Mouse (Mus musculus) testis, adult 2 months (tissue): ENCODE results near the gene Cux1. TPM values are rescaled to one million over a fixed set of nuclear protein-coding genes. Genes with fewer than 3 reads are reported as not detected.

ENCODE experiments used
- H3K27ac ChIP-seq: fragments of 200-500 bp; 2 replicates; pipeline ENCODE4 v1.5.1; 2012; ENCODE audit warnings: low read depth, low read length; ENCODE audit not compliant: control insufficient read depth, insufficient read depth
- H3K27me3 ChIP-seq: fragments of 200-500 bp; 2 replicates; pipeline ENCODE4 v1.6.1; 2012; ENCODE audit warnings: mild to moderate bottlenecking, low read length, moderate library complexity; ENCODE audit not compliant: control insufficient read depth, insufficient read depth
- H3K36me3 ChIP-seq: fragments of 200-500 bp; 2 replicates; pipeline ENCODE4 v1.6.1; 2012; ENCODE audit warnings: mild to moderate bottlenecking, low read length; ENCODE audit not compliant: control insufficient read depth, insufficient read depth
- H3K4me1 ChIP-seq: fragments of 200-500 bp; 2 replicates; pipeline ENCODE4 v1.6.1; 2012; ENCODE audit warnings: low read length; ENCODE audit not compliant: control insufficient read depth, insufficient read depth
- H3K4me3 ChIP-seq: fragments of 200-500 bp; 2 replicates; pipeline ENCODE4 v1.5.1; 2012; ENCODE audit warnings: low read depth, mild to moderate bottlenecking, low read length, moderate library complexity, mixed read lengths; ENCODE audit not compliant: control insufficient read depth
- CTCF ChIP-seq: fragments of 200-500 bp; IDR thresholded peaks from 2 replicates; pipeline ENCODE4 v1.5.1; 2012; ENCODE audit warnings: low read depth, mild to moderate bottlenecking, inconsistent platforms, low read length, moderate library complexity; ENCODE audit not compliant: control insufficient read depth, insufficient read depth, insufficient replicate concordance
- POLR2A ChIP-seq: fragments of 200-500 bp; IDR thresholded peaks from 2 replicates; pipeline ENCODE4 v1.6.1; 2012; ENCODE audit warnings: low read depth, mild to moderate bottlenecking, inconsistent platforms, low read length, moderate library complexity; ENCODE audit not compliant: control insufficient read depth
- polyA plus RNA-seq: library from polyadenylated mRNA; depleted of rRNA; stranded (reverse); fragments of >200 nt; gene quantifications from 2 replicates; pipeline ENCODE4 v1.2.3, GENCODE M21; 2012

Gene Cux1
- polyA plus RNA-seq, 1 experiment: 88.7 TPM

DNA sequence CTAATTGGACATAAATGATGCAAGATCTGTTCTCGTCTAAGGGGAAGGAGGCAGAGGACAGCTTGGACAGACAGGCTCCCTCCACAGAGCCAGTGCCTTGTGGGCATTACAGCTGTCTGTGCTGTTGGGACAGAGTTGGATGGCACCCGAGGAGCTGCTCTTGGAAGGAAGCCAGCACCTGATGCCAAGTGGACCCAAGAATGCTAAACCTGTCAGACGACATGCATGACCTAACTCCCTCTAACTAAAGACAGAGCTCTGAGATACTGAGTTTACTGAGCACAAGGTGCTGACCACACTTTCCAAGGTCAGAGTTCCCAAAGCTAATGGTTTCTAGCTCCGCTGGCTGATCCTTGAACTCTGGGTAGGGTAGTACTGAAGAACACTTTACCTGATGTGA, 255.1 kb downstream of the Cux1 start:
- no peak overlapping the region for H3K4me3 ChIP-seq
- H3K4me1 ChIP-seq: no peaks in the 10 kb centered on the region
- H3K27ac ChIP-seq: no peak overlapping the region
- TF ChIP-seq POLR2A (no peak), CTCF (no peak)
- peaks cover 7% of the 10 kb centered on the region for H3K36me3 ChIP-seq
- no peaks in the 10 kb centered on the region for H3K27me3 ChIP-seq

DNA sequence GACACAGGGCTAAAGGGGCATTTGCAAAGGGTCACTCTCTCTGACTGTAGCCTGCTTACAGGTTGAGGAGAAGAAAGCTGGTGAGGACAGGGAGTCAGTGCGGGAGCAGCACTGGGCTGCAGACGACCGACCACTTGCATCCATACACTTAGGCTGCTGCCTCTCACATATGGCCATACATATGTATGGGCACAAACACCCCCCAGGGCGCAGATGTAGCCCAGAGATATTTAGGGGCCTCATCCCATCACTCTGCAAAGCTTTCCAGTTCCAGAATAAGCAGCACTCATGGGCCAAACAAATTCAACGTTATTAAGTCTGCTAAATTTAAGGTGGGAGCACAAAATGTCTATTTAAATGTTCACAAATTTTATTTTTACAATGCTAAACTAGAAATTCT, 261.0 kb downstream of the Cux1 start:
- H3K27ac ChIP-seq: no peak overlapping the region
- TF ChIP-seq CTCF (no peak), POLR2A (no peak)
- no peak overlapping the region for H3K4me3 ChIP-seq
- peaks cover 7% of the 10 kb centered on the region for H3K36me3 ChIP-seq
- no peaks in the 10 kb centered on the region for H3K4me1 ChIP-seq
- H3K27me3 ChIP-seq: no peaks in the 10 kb centered on the region

- peaks cover 6% of the 10 kb centered on the region for H3K36me3 ChIP-seq
- H3K27me3 ChIP-seq: no peaks in the 10 kb centered on the region
- TF ChIP-seq POLR2A (no peak), CTCF (no peak)
- H3K4me1 ChIP-seq: no peaks in the 10 kb centered on the region
- no peak overlapping the region for H3K27ac ChIP-seq
- H3K4me3 ChIP-seq: no peak overlapping the region
These were observed 263.8 kb downstream of the Cux1 start for GRCm38 (mm10) chr5:136303409-136303983.

GRCm38 (mm10) chr5:136300880-136301279, 266.4 kb downstream of the Cux1 start:
- H3K4me3 ChIP-seq: peak overlapping the region; percentile 65
- peaks cover 1% of the 10 kb centered on the region for H3K36me3 ChIP-seq
- no peak overlapping the region for H3K27ac ChIP-seq
- H3K27me3 ChIP-seq: no peaks in the 10 kb centered on the region
- no peak for TF ChIP-seq CTCF
- TF ChIP-seq POLR2A: no peak
- H3K4me1 ChIP-seq: no peaks in the 10 kb centered on the region

- peaks cover 1% of the 10 kb centered on the region for H3K36me3 ChIP-seq
- H3K27ac ChIP-seq: no peak overlapping the region
- no peaks in the 10 kb centered on the region for H3K4me1 ChIP-seq
These were observed 269.6 kb downstream of the Cux1 start for GRCm38 (mm10) chr5:136297691-136298090.

DNA sequence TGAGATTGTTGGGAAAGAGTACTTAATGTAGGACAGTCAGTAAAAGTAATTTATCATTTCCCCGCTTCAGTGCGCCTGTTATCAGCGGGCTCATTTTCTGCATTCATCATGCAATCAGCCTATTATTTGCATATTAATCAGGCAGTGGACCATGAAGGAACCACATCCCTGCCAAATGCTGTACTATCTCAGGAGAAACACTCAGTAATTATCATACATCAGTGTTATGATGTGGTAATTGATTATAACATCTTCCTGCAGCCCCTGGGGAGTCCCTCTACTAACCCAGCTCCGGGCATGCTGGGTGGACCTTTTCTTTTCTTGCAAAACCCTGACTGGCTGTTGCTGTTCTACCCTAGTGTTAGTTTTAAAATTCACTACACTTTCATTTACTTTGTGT, 270.4 kb downstream of the Cux1 start:
- Histone ChIP-seq H3K4me3 (no peak overlapping the region), H3K27ac (no peak overlapping the region), H3K36me3 (no peaks in the 10 kb centered on the region; the same call in 1 of the 2 replicates), H3K27me3 (no peaks in the 10 kb centered on the region), H3K4me1 (no peaks in the 10 kb centered on the region)
- TF ChIP-seq CTCF: no peak
- TF ChIP-seq POLR2A: no peak

More at GRCm38 (mm10) chr5:136297691-136298090, 269.6 kb downstream of the Cux1 start:
- TF ChIP-seq CTCF: no peak
- no peak for TF ChIP-seq POLR2A
- Histone ChIP-seq H3K27me3 (no peaks in the 10 kb centered on the region), H3K4me3 (no peak overlapping the region)

- Histone ChIP-seq H3K27me3 (no peaks in the 10 kb centered on the region), H3K4me1 (no peaks in the 10 kb centered on the region), H3K36me3 (no peaks in the 10 kb centered on the region), H3K4me3 (no peak overlapping the region), H3K27ac (no peak overlapping the region)
- TF ChIP-seq CTCF (no peak), POLR2A (no peak)
These were observed 274.3 kb downstream of the Cux1 start for GRCm38 (mm10) chr5:136292971-136293418.
